Mouse (Mus musculus) ES-Bruce4 (cell line): Measurements from ENCODE around the gene Tnrc6c. TPM values are rescaled to one million over a fixed set of nuclear protein-coding genes. Genes with fewer than 3 reads are reported as not detected.

Experiments used
- H3K27ac ChIP-seq: 2 replicates; pipeline ENCODE4 v1.5.1; 2012; ENCODE audit warnings: low read length, inconsistent platforms; ENCODE audit not compliant: insufficient read depth
- H3K27me3 ChIP-seq: 2 replicates; pipeline ENCODE4 v1.6.1; 2012; ENCODE audit warnings: mild to moderate bottlenecking, low read length, inconsistent platforms; ENCODE audit not compliant: control insufficient read depth, poor library complexity, insufficient read depth, severe bottlenecking
- H3K36me3 ChIP-seq: 2 replicates; pipeline ENCODE4 v1.6.1; 2012; ENCODE audit warnings: inconsistent platforms, mild to moderate bottlenecking, low read length, moderate library complexity; ENCODE audit not compliant: control insufficient read depth, poor library complexity, insufficient read depth, severe bottlenecking
- H3K4me1 ChIP-seq: one replicate; pipeline ENCODE4 v1.8.1; 2011; ENCODE audit warnings: low read length; ENCODE audit not compliant: control insufficient read depth, insufficient read depth
- H3K4me3 ChIP-seq: 2 replicates; pipeline ENCODE4 v1.5.1; 2011; ENCODE audit warnings: low read depth, mild to moderate bottlenecking, low read length
- H3K9ac ChIP-seq: 2 replicates; pipeline ENCODE4 v1.6.1; 2012; ENCODE audit warnings: low read depth, mild to moderate bottlenecking, inconsistent platforms; ENCODE audit not compliant: poor library complexity, severe bottlenecking
- H3K9me3 ChIP-seq: replicated peaks from 2 replicates; pipeline ENCODE4 v1.6.1; 2012; ENCODE audit warnings: mild to moderate bottlenecking, low read length, inconsistent platforms; ENCODE audit not compliant: control insufficient read depth, poor library complexity, insufficient read depth, severe bottlenecking
- CTCF ChIP-seq: IDR thresholded peaks from one replicate; pipeline ENCODE4 v1.8.1; 2011; ENCODE audit warnings: low read depth, low read length
- EP300 ChIP-seq: IDR thresholded peaks from 2 replicates; pipeline ENCODE4 v1.6.1; 2011; ENCODE audit warnings: low read depth, low read length; ENCODE audit not compliant: insufficient read depth
- POLR2A ChIP-seq: IDR thresholded peaks from one replicate; pipeline ENCODE4 v1.8.1; 2011; ENCODE audit warnings: low read length; ENCODE audit not compliant: insufficient read depth
- polyA plus RNA-seq: library from polyadenylated mRNA; stranded (reverse); fragments of >200 nt; gene quantifications from 2 replicates; pipeline ENCODE4 v1.2.4, GENCODE M21; 2011; ENCODE audit warnings: low read depth; ENCODE audit not compliant: missing spikeins, insufficient read depth, insufficient read length

Gene Tnrc6c
- polyA plus RNA-seq, 1 experiment, result 28.6 TPM

GRCm38 (mm10) chr11:117710815-117711294 lies 56.8 kb downstream of the Tnrc6c start:
- H3K36me3 ChIP-seq, result peaks cover 8% of the 10 kb centered on the region
- H3K9me3 ChIP-seq, result no peaks in the 10 kb centered on the region
- H3K27me3 ChIP-seq, result no peaks in the 10 kb centered on the region
- H3K9ac ChIP-seq, result no peak overlapping the region
- no peaks in the 10 kb centered on the region for H3K4me1 ChIP-seq
- TF ChIP-seq EP300 (no peak), CTCF (no peak), POLR2A (no peak)
- H3K4me3 ChIP-seq, result no peak overlapping the region
- no peak overlapping the region for H3K27ac ChIP-seq

GRCm38 (mm10) chr11:117712065-117712464 lies 58.0 kb downstream of the Tnrc6c start:
- H3K4me1 ChIP-seq, result no peaks in the 10 kb centered on the region
- no peaks in the 10 kb centered on the region for H3K27me3 ChIP-seq
- H3K4me3 ChIP-seq, result no peak overlapping the region
- H3K27ac ChIP-seq, result no peak overlapping the region
- TF ChIP-seq CTCF (no peak), POLR2A (no peak), EP300 (no peak)
- H3K9ac ChIP-seq, result no peak overlapping the region
- H3K36me3 ChIP-seq, result peaks cover 12% of the 10 kb centered on the region
- H3K9me3 ChIP-seq, result no peaks in the 10 kb centered on the region

GRCm38 (mm10) chr11:117713375-117713774 lies 59.3 kb downstream of the Tnrc6c start:
- Histone ChIP-seq H3K36me3 (peaks cover 15% of the 10 kb centered on the region), H3K9me3 (no peaks in the 10 kb centered on the region), H3K4me3 (no peak overlapping the region), H3K9ac (no peak overlapping the region), H3K4me1 (no peaks in the 10 kb centered on the region), H3K27me3 (no peaks in the 10 kb centered on the region), H3K27ac (no peak overlapping the region)
- no peak for TF ChIP-seq POLR2A
- TF ChIP-seq CTCF, result peak; percentile 53

- Histone ChIP-seq H3K36me3 (peaks cover 24% of the 10 kb centered on the region), H3K4me3 (no peak overlapping the region), H3K9ac (no peak overlapping the region), H3K27ac (no peak overlapping the region), H3K27me3 (no peaks in the 10 kb centered on the region), H3K9me3 (no peaks in the 10 kb centered on the region), H3K4me1 (no peaks in the 10 kb centered on the region)
- TF ChIP-seq EP300 (no peak), POLR2A (no peak), CTCF (no peak)
Observed at GRCm38 (mm10) chr11:117718838-117719237, 64.7 kb downstream of the Tnrc6c start.

GRCm38 (mm10) chr11:117724604-117725301 lies 70.7 kb downstream of the Tnrc6c start:
- Histone ChIP-seq H3K9me3 (no peaks in the 10 kb centered on the region), H3K27me3 (no peaks in the 10 kb centered on the region), H3K4me3 (no peak overlapping the region), H3K9ac (no peak overlapping the region), H3K27ac (no peak overlapping the region), H3K4me1 (no peaks in the 10 kb centered on the region), H3K36me3 (0 out of 2 replicates have a peak, but pooled peaks cover 9% of the 10 kb centered on the region)
- no peak for TF ChIP-seq EP300
- no peak for TF ChIP-seq POLR2A
- TF ChIP-seq CTCF, result no peak

- Histone ChIP-seq H3K4me1 (no peaks in the 10 kb centered on the region), H3K9ac (no peak overlapping the region), H3K4me3 (no peak overlapping the region), H3K27me3 (no peaks in the 10 kb centered on the region), H3K27ac (no peak overlapping the region), H3K9me3 (no peaks in the 10 kb centered on the region), H3K36me3 (no peaks in the 10 kb centered on the region)
- no peak for TF ChIP-seq CTCF
- no peak for TF ChIP-seq EP300
- TF ChIP-seq POLR2A, result no peak
Observed at GRCm38 (mm10) chr11:117727031-117727430, 72.9 kb downstream of the Tnrc6c start.
